Comparison of ENCODE assay signal across 12 mouse cellular contexts in genomic region chr5:149412671-149413070, GRCm38 (mm10). TPM values are rescaled to one million over a fixed set of nuclear protein-coding genes. Genes with fewer than 3 reads are reported as not detected.
A peak's percentile ranks its signal among the peaks of the same experiment; 100 is the strongest.
DNase-seq lines count a peak whose midpoint lies in the region; ATAC-seq and TF ChIP-seq lines count a peak whose summit lies in the region.
"Had no signal": no experiment of that assay in that cellular context is flagged by ENCODE, and none has a peak within 500 bp of the region (broad histone marks: within the 10 kb centered on the region; RNA-seq: fewer than 3 reads in every experiment).

No protein-coding gene starts in this region.

- no peak overlapping the region for H3K4me3 ChIP-seq in hindbrain, embryonic 13.5 days
- H3K4me3 ChIP-seq in hindbrain, embryonic 11.5 days (ENCODE audit: low read depth, low read length): no peak overlapping the region
- peak overlapping the region; percentile 60 for H3K4me3 ChIP-seq in brown adipose tissue, adult 24 weeks (ENCODE audit: insufficient read depth, low read depth, low read length)
- H3K4me3 ChIP-seq in intestine, postnatal 0 days (ENCODE audit: low read depth, low read length): peak overlapping the region; percentile 33; the same call in 1 of the 2 replicates

- no peak for TF ChIP-seq CTCF in intestine, postnatal 0 days (IDR thresholded peaks at IDR 0.05; ENCODE audit: low read depth)

- DNase-seq in cerebellum, adult 9-10 months: peak; percentile 34
- DNase-seq in cerebellum, postnatal 25 days: no peak
- DNase-seq in hindbrain, embryonic 11.5 days (ENCODE audit: low spot score): no peak
- DNase-seq in ovary, postnatal 36 days (ENCODE audit: low spot score): no peak
- no peak for DNase-seq in kidney, postnatal 14 days
- DNase-seq: heart, adult 18-20 months had no signal

- 89% methylated on average over 10 of the region's 10 CpGs for WGBS in hindbrain, embryonic 13.5 days
- 90% methylated on average over 10 of the region's 10 CpGs for WGBS in hindbrain, embryonic 11.5 days
- 91% methylated on average over 10 of the region's 10 CpGs for WGBS in intestine, postnatal 0 days

- peaks cover 17% of the 10 kb centered on the region for H3K4me1 ChIP-seq in hindbrain, embryonic 13.5 days (replicated peaks)
- peaks cover 7% of the 10 kb centered on the region; the same call in 1 of the 2 replicates for H3K4me1 ChIP-seq in hindbrain, embryonic 11.5 days (replicated peaks; ENCODE audit: control insufficient read depth, insufficient read depth, low read length)
- no peaks in the 10 kb centered on the region for H3K4me1 ChIP-seq in brown adipose tissue, adult 24 weeks (ENCODE audit: control insufficient read depth, insufficient read depth, insufficient read length, low read length)
- no peaks in the 10 kb centered on the region for H3K4me1 ChIP-seq in intestine, postnatal 0 days (replicated peaks; ENCODE audit: control insufficient read depth, insufficient read depth, low read length)

- H3K27ac ChIP-seq in hindbrain, embryonic 13.5 days: no peak overlapping the region
- no peak overlapping the region for H3K27ac ChIP-seq in hindbrain, embryonic 11.5 days (ENCODE audit: low read depth, low read length)
- no peak overlapping the region for H3K27ac ChIP-seq in brown adipose tissue, adult 24 weeks (replicated peaks; ENCODE audit: low read depth, low read length)
- H3K27ac ChIP-seq in intestine, postnatal 0 days (ENCODE audit: low read depth, low read length): no peak overlapping the region
- H3K27ac ChIP-seq: liver, embryonic 14.5 days had no signal

- H3K9ac ChIP-seq in hindbrain, embryonic 13.5 days: no peak overlapping the region
- no peak overlapping the region for H3K9ac ChIP-seq in hindbrain, embryonic 11.5 days (ENCODE audit: low read depth, low read length)
- no peak overlapping the region for H3K9ac ChIP-seq in intestine, postnatal 0 days (ENCODE audit: low read depth, low read length)
- H3K9ac ChIP-seq: liver, embryonic 14.5 days had no signal

- peak overlapping the region; percentile 56; the same call in 1 of the 2 replicates for H3K4me2 ChIP-seq in hindbrain, embryonic 13.5 days
- H3K4me2 ChIP-seq in hindbrain, embryonic 11.5 days (replicated peaks; ENCODE audit: low read depth, low read length): no peak overlapping the region
- H3K4me2 ChIP-seq in intestine, postnatal 0 days (replicated peaks; ENCODE audit: low read depth): peak overlapping the region; percentile 63; the same call in 1 of the 2 replicates

- H3K9me3 ChIP-seq in hindbrain, embryonic 13.5 days: no peaks in the 10 kb centered on the region
- H3K9me3 ChIP-seq in hindbrain, embryonic 11.5 days (ENCODE audit: control insufficient read depth, low read length): no peaks in the 10 kb centered on the region
- no peaks in the 10 kb centered on the region for H3K9me3 ChIP-seq in intestine, postnatal 0 days (ENCODE audit: control insufficient read depth)

- H3K27me3 ChIP-seq in hindbrain, embryonic 13.5 days: peaks cover 17% of the 10 kb centered on the region
- H3K27me3 ChIP-seq in hindbrain, embryonic 11.5 days (ENCODE audit: control insufficient read depth, insufficient read depth, low read length): 0 out of 2 replicates have a peak, but pooled peaks cover 3% of the 10 kb centered on the region
- H3K27me3 ChIP-seq in intestine, postnatal 0 days (replicated peaks; ENCODE audit: control insufficient read depth, insufficient read depth, low read length): peaks cover 7% of the 10 kb centered on the region; the same call in 1 of the 2 replicates

- ATAC-seq in hindbrain, embryonic 13.5 days (ENCODE audit: low FRiP score): no peak
- ATAC-seq in hindbrain, embryonic 11.5 days (ENCODE audit: low FRiP score): no peak
- ATAC-seq in intestine, postnatal 0 days: no peak
- ATAC-seq: activated CD4-positive, CD25-positive, alpha-beta regulatory T cell, adult 4 months had no signal

- H3K36me3 ChIP-seq in hindbrain, embryonic 13.5 days: no peaks in the 10 kb centered on the region
- no peaks in the 10 kb centered on the region for H3K36me3 ChIP-seq in hindbrain, embryonic 11.5 days (ENCODE audit: control insufficient read depth, insufficient read depth, low read length)
- H3K36me3 ChIP-seq in intestine, postnatal 0 days (ENCODE audit: control insufficient read depth, insufficient read depth): no peaks in the 10 kb centered on the region
- H3K36me3 ChIP-seq: G1E had no signal

RNA-seq across cellular contexts. Expression of gene Medag, which starts 1.1 kb away (rescaled TPM):
- 2.1 and 2.5 TPM in 2 replicates for polyA plus RNA-seq in hindbrain, embryonic 13.5 days (2015; fragmentation: Nextera tagmentation; extraction: Ambion mirVana)
- 0.25 and 0.80 TPM in 2 replicates for polyA plus RNA-seq in hindbrain, embryonic 11.5 days (2014; fragmentation: Nextera tagmentation; extraction: Ambion mirVana)
- polyA plus RNA-seq in brown adipose tissue, adult 24 weeks (2012; ENCODE audit: insufficient read depth, insufficient read length, missing spikeins): 6.2 and 12.4 TPM in 2 replicates
- 1.6 and 2.2 TPM in 2 replicates for polyA plus RNA-seq in intestine, postnatal 0 days (2015; fragmentation: Nextera tagmentation; extraction: Ambion mirVana)
- polyA plus RNA-seq: G1E had no signal

RNA-seq across cellular contexts. Expression of gene Tex26, which starts 26.8 kb away (rescaled TPM):
- polyA plus RNA-seq in hindbrain, embryonic 13.5 days (2015; fragmentation: Nextera tagmentation; extraction: Ambion mirVana): 0.93 and 1.5 TPM in 2 replicates
- polyA plus RNA-seq in hindbrain, embryonic 11.5 days (2014; fragmentation: Nextera tagmentation; extraction: Ambion mirVana): 0.85 and 1.4 TPM in 2 replicates
- not detected in 2 replicates for polyA plus RNA-seq in brown adipose tissue, adult 24 weeks (2012; ENCODE audit: insufficient read depth, insufficient read length, missing spikeins)
- polyA plus RNA-seq in intestine, postnatal 0 days (2015; fragmentation: Nextera tagmentation; extraction: Ambion mirVana): 0.24 and 0.38 TPM in 2 replicates
- polyA plus RNA-seq: activated CD4-positive, CD25-positive, alpha-beta regulatory T cell, adult 4 months; G1E had no signal

Comparison
In these comparisons a context has a peak if more than half of its experiments do, and no peak if none do; other contexts are left out.
1. H3K4me3 ChIP-seq: peak in brown adipose tissue, adult 24 weeks (single experiment) and intestine, postnatal 0 days (single experiment); none in hindbrain, embryonic 13.5 days (single experiment) and hindbrain, embryonic 11.5 days (single experiment).